Mouse (Mus musculus) megakaryocyte, adult 5-6 weeks (primary cell): ENCODE data around the gene Gm21970. TPM values are rescaled to one million over a fixed set of nuclear protein-coding genes. Genes with fewer than 3 reads are reported as not detected.

ENCODE experiments used
- ATAC-seq: 2 replicates; pipeline ENCODE4 v1.8.0; 2016; ENCODE audit warnings: mild to moderate bottlenecking, inconsistent platforms; ENCODE audit not compliant: poor library complexity, severe bottlenecking
- total RNA-seq, 2 experiments: library from RNA; stranded (forward) in 1 of 2; stranded (reverse) in 1 of 2; fragments of 153-499, 151-499 nt in 1 of 2; fragments of 221-1000, 200-1000 nt in 1 of 2; gene quantifications; 2 replicates each; pipeline versions ENCODE4 v1.2.3 to v1.2.4; 2015 to 2017

Gene Gm21970
- total RNA-seq, 2 experiments from 2014 or later: 0.29 TPM; not detected in 1

- ATAC-seq: no peak
These were observed 7.4 kb downstream of the Gm21970 start for GRCm38 (mm10) chr16:91398944-91399343.

- ATAC-seq: no peak
These were observed 10.1 kb downstream of the Gm21970 start for GRCm38 (mm10) chr16:91401569-91402165.

- ATAC-seq: no peak
These were observed 12.3 kb downstream of the Gm21970 start for GRCm38 (mm10) chr16:91403784-91404183.

- ATAC-seq: no peak
These were observed 12.7 kb downstream of the Gm21970 start for GRCm38 (mm10) chr16:91404187-91404586.

GRCm38 (mm10) chr16:91404828-91405577 lies 13.5 kb downstream of the Gm21970 start:
- ATAC-seq: no peak

- ATAC-seq: peak; percentile 91
These were observed 14.4 kb downstream of the Gm21970 start, which contains the start of gene Il10rb for GRCm38 (mm10) chr16:91405640-91406584. Il10rb (plus strand) TSS chr16:91406164.

- ATAC-seq: peak; percentile 23; the same call in 1 of the 2 replicates
These were observed 15.2 kb downstream of the Gm21970 start for GRCm38 (mm10) chr16:91406585-91407220.

- ATAC-seq: peak; percentile 51
These were observed 21.8 kb downstream of the Gm21970 start for GRCm38 (mm10) chr16:91413102-91413844.

GRCm38 (mm10) chr16:91415391-91416189 lies 24.1 kb downstream of the Gm21970 start:
- peak; percentile 70 for ATAC-seq

- ATAC-seq: no peak
These were observed 24.8 kb downstream of the Gm21970 start for GRCm38 (mm10) chr16:91416357-91416756.

- no peak for ATAC-seq
These were observed 25.4 kb downstream of the Gm21970 start for GRCm38 (mm10) chr16:91416938-91417337.

GRCm38 (mm10) chr16:91418531-91418930 lies 27.0 kb downstream of the Gm21970 start:
- ATAC-seq: no peak

GRCm38 (mm10) chr16:91425816-91426215 lies 34.3 kb downstream of the Gm21970 start:
- no peak for ATAC-seq

- no peak for ATAC-seq
These were observed 35.1 kb downstream of the Gm21970 start for GRCm38 (mm10) chr16:91426586-91426985.

- ATAC-seq: no peak
These were observed 35.9 kb downstream of the Gm21970 start for GRCm38 (mm10) chr16:91427461-91427860.

- ATAC-seq: no peak
These were observed 36.8 kb downstream of the Gm21970 start for GRCm38 (mm10) chr16:91428259-91428865.

- no peak for ATAC-seq
These were observed 41.3 kb downstream of the Gm21970 start for GRCm38 (mm10) chr16:91432720-91433328.

GRCm38 (mm10) chr16:91433329-91433933 lies 41.9 kb downstream of the Gm21970 start:
- ATAC-seq: peak; percentile 70
